Mouse (Mus musculus): Measurements from ENCODE around the gene Plcb3.

DNA sequence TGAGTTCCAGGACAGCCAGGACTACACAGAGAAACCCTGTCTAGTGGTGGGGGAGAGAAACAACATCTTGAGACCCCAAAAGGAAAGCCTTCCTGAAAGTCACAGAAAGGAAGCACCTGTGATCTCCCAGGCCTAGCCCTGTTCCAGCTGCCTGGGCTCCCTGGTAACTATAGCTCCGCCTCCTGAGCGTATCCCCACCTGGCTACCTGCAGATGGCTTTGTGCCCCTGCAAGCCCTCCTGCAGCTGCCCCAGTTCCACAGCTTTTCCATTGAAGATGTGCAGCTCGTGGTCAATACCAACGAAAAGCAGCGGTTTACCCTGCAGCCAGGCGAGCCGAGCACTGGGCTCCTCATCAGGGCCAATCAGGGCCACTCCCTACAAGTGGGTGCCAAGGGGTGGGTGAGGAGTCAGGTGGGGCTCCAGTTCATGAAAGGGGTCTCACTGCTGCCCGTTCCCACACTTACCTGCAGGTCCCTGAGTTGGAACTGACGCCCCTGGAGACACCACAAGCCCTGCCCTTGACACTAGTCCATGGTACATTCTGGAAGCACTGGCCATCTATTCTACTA lies 21.5 kb upstream of the Plcb3 start:
- TF ChIP-seq CTCF (IDR thresholded peaks at IDR 0.05; ENCODE audit: low read depth, low read length) (no peak), GATA1 (IDR thresholded peaks at IDR 0.05; ENCODE audit: borderline replicate concordance, low read length) (no peak), GATA2 (IDR thresholded peaks at IDR 0.05; ENCODE audit: borderline replicate concordance, low read depth, low read length) (no peak), POLR2AphosphoS5 (IDR thresholded peaks at IDR 0.05; ENCODE audit: insufficient replicate concordance, low read depth, low read length) (no peak), TAL1 (conservative IDR thresholded peaks at IDR 0.05; ENCODE audit: low read depth, low read length) (no peak)
